Mouse (Mus musculus) liver, adult 2 months (tissue): ENCODE measurements at regions not wholly inside any gene's neighbourhood (a gene's known extent, or its start where the extent isn't known, plus 50 kb on each side); places are given as distances from the start of the nearest gene placed in this dataset.
A peak's percentile ranks its signal among the peaks of the same experiment; 100 is the strongest.

ENCODE experiments used
- DNase-seq: peaks from one replicate; pipeline ENCODE4 v3.0.0-alpha.2; 2011; ENCODE audit warnings: low read depth, low spot score; ENCODE audit errors: extremely low read depth
- H3K27ac ChIP-seq: fragments of 200-500 bp; replicated peaks from 2 replicates; pipeline ENCODE4 v1.5.1; 2012; ENCODE audit warnings: low read depth, mild to moderate bottlenecking, control low read depth, inconsistent platforms, low read length; ENCODE audit not compliant: insufficient read depth
- H3K27me3 ChIP-seq: fragments of 200-500 bp; 2 replicates; pipeline ENCODE4 v1.6.1; 2012; ENCODE audit warnings: mild to moderate bottlenecking, moderate library complexity, low read length, inconsistent platforms; ENCODE audit not compliant: control insufficient read depth, insufficient read depth
- H3K36me3 ChIP-seq: fragments of 200-500 bp; 2 replicates; pipeline ENCODE4 v1.6.1; 2012; ENCODE audit warnings: low read length, inconsistent platforms; ENCODE audit not compliant: control insufficient read depth, insufficient read depth
- H3K4me1 ChIP-seq: fragments of 200-500 bp; 2 replicates; pipeline ENCODE4 v1.6.1; 2011; ENCODE audit warnings: low read length; ENCODE audit not compliant: control insufficient read depth, insufficient read depth
- H3K4me3 ChIP-seq: fragments of 200-500 bp; 2 replicates; pipeline ENCODE4 v1.5.1; 2011; ENCODE audit warnings: low read depth, mild to moderate bottlenecking, control low read depth, low read length, moderate library complexity; ENCODE audit not compliant: insufficient read depth
- H3K79me2 ChIP-seq: fragments of 200-500 bp; 2 replicates; pipeline ENCODE4 v1.6.1; 2012; ENCODE audit warnings: inconsistent platforms, mild to moderate bottlenecking, low read length, moderate library complexity; ENCODE audit not compliant: control insufficient read depth, insufficient read depth
- H3K9ac ChIP-seq: fragments of 200-500 bp; 2 replicates; pipeline ENCODE4 v1.6.1; 2012; ENCODE audit warnings: low read depth, mild to moderate bottlenecking, control low read depth, inconsistent platforms, low read length
- CTCF ChIP-seq: fragments of 200-500 bp; IDR thresholded peaks from 2 replicates; pipeline ENCODE4 v1.5.1; 2011; ENCODE audit warnings: low read depth, low read length, control low read depth
- POLR2A ChIP-seq: fragments of 200-500 bp; IDR thresholded peaks from 2 replicates; pipeline ENCODE4 v1.6.1; 2011; ENCODE audit warnings: low read length, control low read depth; ENCODE audit not compliant: insufficient read depth; ENCODE audit errors: extremely low read depth
- WGBS: fragments of 180-500 bp; shearing (Covaris S2); methylation state at CpG from one replicate; pipeline ENCODE4 v1.1.7; 2018; 5-methylcytosine and 5-hydroxymethylcytosine counted together

GRCm38 (mm10) chr14:28626951-28627350 is 122.4 kb downstream of the Wnt5a start:
- no peaks in the 10 kb centered on the region for H3K4me1 ChIP-seq
- no peak for TF ChIP-seq CTCF
- no peak for TF ChIP-seq POLR2A
- no peak overlapping the region for H3K9ac ChIP-seq
- no peak for DNase-seq
- no peaks in the 10 kb centered on the region for H3K36me3 ChIP-seq
- no peaks in the 10 kb centered on the region for H3K27me3 ChIP-seq
- H3K4me3 ChIP-seq: no peak overlapping the region
- 97% methylated on average over 3 of the region's 3 CpGs for WGBS
- H3K27ac ChIP-seq: no peak overlapping the region
- H3K79me2 ChIP-seq: no peaks in the 10 kb centered on the region

GRCm38 (mm10) chr14:28635175-28635574 is 130.6 kb downstream of the Wnt5a start:
- no peak overlapping the region for H3K27ac ChIP-seq
- H3K36me3 ChIP-seq: no peaks in the 10 kb centered on the region
- DNase-seq: no peak
- no peak overlapping the region for H3K4me3 ChIP-seq
- TF ChIP-seq POLR2A (no peak), CTCF (no peak)
- no peaks in the 10 kb centered on the region for H3K4me1 ChIP-seq
- no peak overlapping the region for H3K9ac ChIP-seq
- H3K27me3 ChIP-seq: no peaks in the 10 kb centered on the region
- H3K79me2 ChIP-seq: no peaks in the 10 kb centered on the region

GRCm38 (mm10) chr14:28639056-28639455 is 134.5 kb downstream of the Wnt5a start:
- peak; percentile 90 for DNase-seq
- TF ChIP-seq POLR2A (no peak), CTCF (no peak)
- Histone ChIP-seq H3K27ac (no peak overlapping the region), H3K4me3 (no peak overlapping the region), H3K9ac (no peak overlapping the region), H3K4me1 (no peaks in the 10 kb centered on the region), H3K27me3 (no peaks in the 10 kb centered on the region), H3K79me2 (no peaks in the 10 kb centered on the region), H3K36me3 (no peaks in the 10 kb centered on the region)
- WGBS: 42% methylated on average over 5 of the region's 5 CpGs

GRCm38 (mm10) chr14:28645807-28646206 is 141.3 kb downstream of the Wnt5a start:
- DNase-seq: no peak
- Histone ChIP-seq H3K4me3 (no peak overlapping the region), H3K9ac (no peak overlapping the region), H3K36me3 (no peaks in the 10 kb centered on the region), H3K4me1 (peaks cover 13% of the 10 kb centered on the region), H3K79me2 (no peaks in the 10 kb centered on the region), H3K27ac (no peak overlapping the region), H3K27me3 (no peaks in the 10 kb centered on the region)
- no peak for TF ChIP-seq CTCF
- no peak for TF ChIP-seq POLR2A
- WGBS: 57% methylated on average over 2 of the region's 2 CpGs

- Histone ChIP-seq H3K9ac (peak overlapping the region; percentile 20), H3K36me3 (no peaks in the 10 kb centered on the region), H3K79me2 (no peaks in the 10 kb centered on the region), H3K4me1 (peaks cover 25% of the 10 kb centered on the region), H3K27me3 (no peaks in the 10 kb centered on the region), H3K27ac (peak overlapping the region; percentile 95), H3K4me3 (no peak overlapping the region)
- DNase-seq: peak; percentile 96
- TF ChIP-seq POLR2A (no peak), CTCF (no peak)
These were observed 144.9 kb downstream of the Wnt5a start for GRCm38 (mm10) chr14:28649411-28649810.

- H3K36me3 ChIP-seq: no peaks in the 10 kb centered on the region
- no peak overlapping the region for H3K9ac ChIP-seq
- no peaks in the 10 kb centered on the region for H3K27me3 ChIP-seq
- H3K27ac ChIP-seq: peak overlapping the region; percentile 33
- 40% methylated on average over 10 of the region's 10 CpGs for WGBS
- H3K4me3 ChIP-seq: no peak overlapping the region
- no peaks in the 10 kb centered on the region for H3K79me2 ChIP-seq
- TF ChIP-seq POLR2A (no peak), CTCF (no peak)
- H3K4me1 ChIP-seq: peaks cover 32% of the 10 kb centered on the region
- DNase-seq: peak; percentile 70
These were observed 148.7 kb downstream of the Wnt5a start for GRCm38 (mm10) chr14:28653059-28653930.
